Mouse (Mus musculus) ES-E14 (cell line): ENCODE measurements around the gene Dedd2. TPM values are rescaled to one million over a fixed set of nuclear protein-coding genes. Genes with fewer than 3 reads are reported as not detected.

ENCODE experiments used
- DNase-seq: peaks from one replicate; pipeline ENCODE4 v3.0.0-alpha.2; 2013; ENCODE audit warnings: low read depth, low spot score
- H3K27ac ChIP-seq: 2 replicates; pipeline ENCODE4 v1.5.1; 2012; ENCODE audit warnings: low read depth, mild to moderate bottlenecking, low read length, moderate library complexity, mixed read lengths; ENCODE audit not compliant: poor library complexity, insufficient read depth, severe bottlenecking
- H3K36me3 ChIP-seq: 2 replicates; pipeline ENCODE4 v1.6.1; 2012; ENCODE audit warnings: mild to moderate bottlenecking, low read length, moderate library complexity, mixed read lengths; ENCODE audit not compliant: control insufficient read depth, poor library complexity, insufficient read depth, severe bottlenecking
- H3K4me1 ChIP-seq, 2 experiments: fragments of 150-350 bp in 1 of 2; sonication (generic) in 1 of 2; 2 replicates each; pipeline ENCODE4 v1.6.1; 2012; ENCODE audit warnings: low read length in 2 of 2, mild to moderate bottlenecking in 1 of 2, mixed read lengths in 1 of 2; ENCODE audit not compliant: control insufficient read depth in 2 of 2, insufficient read depth in 2 of 2, poor library complexity in 1 of 2
- H3K4me3 ChIP-seq, 2 experiments: fragments of 150-350 bp in 1 of 2; sonication (generic) in 1 of 2; 2 replicates each; pipeline ENCODE4 v1.5.1; 2012; ENCODE audit warnings: low read length in 2 of 2, low read depth in 1 of 2, mild to moderate bottlenecking in 1 of 2, mixed read lengths in 1 of 2; ENCODE audit not compliant: insufficient read depth in 1 of 2, poor library complexity in 1 of 2, severe bottlenecking in 1 of 2
- H3K9ac ChIP-seq: 2 replicates; pipeline ENCODE4 v1.6.1; 2012; ENCODE audit warnings: low read depth, mild to moderate bottlenecking, low read length, mixed read lengths; ENCODE audit not compliant: poor library complexity, insufficient read depth, severe bottlenecking
- H3K9me3 ChIP-seq: fragments of 150-350 bp; sonication (generic); 2 replicates; pipeline ENCODE4 v1.6.1; 2012; ENCODE audit warnings: low read depth, mild to moderate bottlenecking, low read length; ENCODE audit not compliant: control insufficient read depth, insufficient read depth
- CHD2 ChIP-seq: IDR thresholded peaks from 2 replicates; pipeline ENCODE4 v1.6.1; 2014; ENCODE audit warnings: mild to moderate bottlenecking, low read depth, low read length, inconsistent platforms
- HCFC1 ChIP-seq: IDR thresholded peaks from 2 replicates; pipeline ENCODE4 v1.6.1; 2012; ENCODE audit warnings: low read length, inconsistent platforms, borderline replicate concordance; ENCODE audit not compliant: insufficient read depth
- MAFK ChIP-seq: IDR thresholded peaks from 2 replicates; pipeline ENCODE4 v1.6.1; 2014; ENCODE audit warnings: mild to moderate bottlenecking, low read depth, low read length, inconsistent platforms; ENCODE audit not compliant: insufficient read depth
- ZC3H11A ChIP-seq: IDR thresholded peaks from 2 replicates; pipeline ENCODE4 v1.6.1; 2012; ENCODE audit warnings: low read depth, mild to moderate bottlenecking, inconsistent platforms, low read length, borderline replicate concordance
- ZNF384 ChIP-seq: IDR thresholded peaks from 2 replicates; pipeline ENCODE4 v1.6.1; 2012; ENCODE audit warnings: low read depth, low read length, inconsistent platforms
- in situ Hi-C, 2 experiments: fragments of 600-800 bp; cut with MboI; formaldehyde crosslinking; loops; one replicate each; pipeline ENCODE4 v1.15.1; 2025; ENCODE audit warnings: low sequenced_read_pairs in 2 of 2, inconsistent platforms in 1 of 2; ENCODE audit not compliant: unreplicated experiment in 2 of 2
- total RNA-seq: library from RNA; depleted of rRNA; stranded (reverse); fragments of 300-350 nt; gene quantifications from 2 replicates; pipeline ENCODE4 v1.2.3, GENCODE M21; 2012; rRNA removed

Dedd2 gene
- 22.8 and 31.3 TPM in 2 replicates for total RNA-seq

DNA sequence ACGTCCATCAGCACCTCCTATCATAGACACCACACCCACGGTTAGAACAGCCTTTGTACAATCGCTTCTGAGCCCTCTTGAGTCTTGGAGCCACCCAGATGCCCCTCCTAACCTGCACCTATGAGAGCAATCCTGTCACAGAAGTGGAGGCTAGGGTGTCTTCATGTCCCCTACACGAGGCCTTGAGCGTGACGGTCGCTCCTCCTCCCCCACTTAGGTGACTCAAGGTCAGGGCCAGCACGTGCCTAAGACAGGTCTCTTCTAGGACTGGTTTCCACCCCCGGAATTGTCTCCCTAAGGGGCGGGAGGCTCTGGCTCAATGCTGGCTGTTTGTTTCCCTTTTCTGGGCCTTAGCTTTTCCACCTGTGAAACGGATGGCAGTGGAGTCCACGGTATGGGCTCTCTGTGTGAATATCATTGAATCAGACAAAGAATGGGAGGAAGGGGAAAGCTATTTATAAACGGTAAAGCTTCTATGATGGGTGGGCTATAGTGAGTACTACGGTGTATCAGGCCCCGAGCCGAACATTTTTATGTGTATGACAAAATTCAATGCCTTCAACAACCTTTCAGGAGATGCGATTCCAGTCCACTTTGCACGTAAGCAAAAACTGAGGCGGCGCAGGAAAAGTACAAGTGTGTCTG is at the start of gene Dedd2:
TSS of gene Dedd2 (minus strand) at position 159 of the 645 bp plus-strand sequence.
- DNase-seq: no peak

DNA sequence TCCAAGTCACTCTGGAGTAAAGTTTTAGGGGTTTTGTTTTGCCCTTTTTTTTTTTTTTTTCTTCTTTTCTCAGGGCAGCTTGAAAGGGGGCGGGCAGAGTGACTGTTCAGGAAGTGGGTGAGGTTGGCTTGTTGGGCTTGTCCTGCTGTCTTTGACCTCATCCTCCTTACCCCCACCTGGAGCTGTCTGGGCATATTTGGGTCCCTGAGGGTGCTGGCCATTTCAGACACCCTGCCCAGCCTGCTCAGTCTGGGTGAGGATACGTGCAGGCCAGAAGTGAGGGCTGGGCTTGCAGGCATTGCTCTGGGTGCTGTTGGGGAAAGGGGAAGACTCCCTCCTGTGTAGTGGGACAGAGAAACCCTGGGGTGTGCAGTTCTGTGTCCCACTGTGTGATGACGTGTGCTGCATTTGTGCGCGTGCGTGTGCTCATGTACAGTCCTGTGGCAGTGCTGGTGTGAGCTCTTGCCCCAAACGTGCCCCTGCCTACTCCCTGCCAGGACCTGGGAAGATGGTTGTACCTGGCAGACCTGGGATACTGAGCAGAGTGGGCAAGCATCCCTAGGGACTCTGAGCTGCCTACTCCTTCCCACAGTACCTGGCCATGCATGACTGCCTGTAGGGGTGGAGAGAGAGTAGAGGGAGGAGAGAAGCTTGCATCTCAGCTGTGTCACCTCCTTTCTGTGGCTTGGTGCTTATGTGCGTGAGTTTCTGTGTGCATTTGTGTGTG is 49.3 kb upstream of the Dedd2 start:
- no peak for TF ChIP-seq ZC3H11A
- peak; percentile 36; the same call in 1 of the 2 replicates for TF ChIP-seq ZNF384
- DNase-seq: no peak
- H3K9ac ChIP-seq: no peak overlapping the region
- peak overlapping the region in 1 of 2 experiments; percentile 77; a peak in 1 of 4 replicates for H3K4me3 ChIP-seq
- no peaks in the 10 kb centered on the region for H3K9me3 ChIP-seq
- in situ Hi-C loops: no loop called here
- peaks cover 12 to 53% of the 10 kb centered on the region in 2 experiments for H3K4me1 ChIP-seq
- no peak overlapping the region for H3K27ac ChIP-seq
- H3K36me3 ChIP-seq: no peaks in the 10 kb centered on the region

More for the DNA sequence above, at the start of gene Dedd2:
- in situ Hi-C loops: no loop called here
- peaks cover 20% of the 10 kb centered on the region for H3K36me3 ChIP-seq
- no peaks in the 10 kb centered on the region for H3K9me3 ChIP-seq
- TF ChIP-seq ZC3H11A: no peak
- peak within 1 kb of the TSS; percentile 20 for H3K27ac ChIP-seq
- H3K4me3 ChIP-seq: peak within 1 kb of the TSS; percentile 81 to 83
- peaks cover 2 to 18% of the 10 kb centered on the region in 2 experiments; a peak in 2 of 4 replicates for H3K4me1 ChIP-seq
- peak within 1 kb of the TSS; percentile 82 for H3K9ac ChIP-seq

DNA sequence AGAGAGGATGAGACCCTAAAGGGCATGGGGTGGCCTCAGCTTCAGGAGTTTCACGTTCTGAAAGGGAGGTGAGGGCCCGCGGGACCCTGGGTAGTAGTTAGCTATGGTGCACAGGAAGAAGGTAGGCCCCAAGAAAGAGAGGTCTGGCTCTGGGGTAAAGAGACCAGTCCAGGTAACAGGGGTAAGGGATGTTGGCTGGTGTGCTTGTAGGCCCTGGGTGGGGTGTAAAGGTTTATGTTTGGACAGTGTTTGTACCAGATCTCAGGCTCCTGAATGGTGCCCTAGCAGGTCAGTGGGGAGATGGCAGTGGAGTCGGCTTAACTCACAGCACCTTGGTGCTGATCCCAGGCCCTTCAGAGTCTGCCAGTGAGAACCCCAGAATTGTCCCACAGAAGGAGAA is 48.6 kb upstream of the Dedd2 start:
- no peak for DNase-seq
- Histone ChIP-seq H3K4me1 (peaks cover 14 to 53% of the 10 kb centered on the region in 2 experiments), H3K9ac (peak overlapping the region; percentile 80), H3K27ac (peak overlapping the region; percentile 64; the same call in 1 of the 2 replicates), H3K9me3 (no peaks in the 10 kb centered on the region), H3K4me3 (peak overlapping the region; percentile 77 to 82), H3K36me3 (no peaks in the 10 kb centered on the region)
- in situ Hi-C loops: no loop called here
- TF ChIP-seq HCFC1 (no peak), MAFK (no peak), CHD2 (no peak), ZNF384 (no peak), ZC3H11A (no peak)

GRCm38 (mm10) chr7:25268588-25268987 is 48.2 kb upstream of the Dedd2 start:
- Histone ChIP-seq H3K36me3 (no peaks in the 10 kb centered on the region), H3K9ac (peak overlapping the region; percentile 80), H3K4me1 (peaks cover 16 to 54% of the 10 kb centered on the region in 2 experiments), H3K27ac (peak overlapping the region; percentile 64; the same call in 1 of the 2 replicates), H3K9me3 (no peaks in the 10 kb centered on the region), H3K4me3 (peak overlapping the region; percentile 77 to 82)
- in situ Hi-C loops: no loop called here
- no peak for DNase-seq
- TF ChIP-seq MAFK (no peak), CHD2 (no peak), ZNF384 (no peak), ZC3H11A (no peak), HCFC1 (no peak)
